Mouse (Mus musculus) liver, embryonic 11.5 days (tissue): ENCODE results near the gene Irf6. TPM values are rescaled to one million over a fixed set of nuclear protein-coding genes. Genes with fewer than 3 reads are reported as not detected.
A peak's percentile ranks its signal among the peaks of the same experiment; 100 is the strongest.

Source experiments
- ATAC-seq: fragments of 200-750 bp; cut with Nextera tagmentation; replicated peaks from 2 replicates; pipeline ENCODE4 v1.8.0; 2017; ENCODE audit warnings: moderate number of reproducible peaks, mild to moderate bottlenecking, moderate TSS enrichment, moderate library complexity; ENCODE audit not compliant: low FRiP score
- DNase-seq: peaks from one replicate; pipeline ENCODE4 v3.0.0-alpha.2; 2017; ENCODE audit warnings: low spot score
- H3K27ac ChIP-seq: fragments of 300-500 bp; sonication (generic); 2 replicates; pipeline ENCODE4 v1.5.1; 2014; ENCODE audit warnings: mild to moderate bottlenecking, low read depth, low read length, control low read depth
- H3K27me3 ChIP-seq: fragments of 300-500 bp; sonication (generic); replicated peaks from 2 replicates; pipeline ENCODE4 v1.6.1; 2014; ENCODE audit warnings: low read length, mixed read lengths; ENCODE audit not compliant: control insufficient read depth, insufficient read depth
- H3K36me3 ChIP-seq: fragments of 300-500 bp; sonication (generic); 2 replicates; pipeline ENCODE4 v1.6.1; 2014; ENCODE audit warnings: mild to moderate bottlenecking, low read length, moderate library complexity, mixed read lengths; ENCODE audit not compliant: control insufficient read depth, insufficient read depth
- H3K4me1 ChIP-seq: fragments of 300-500 bp; sonication (generic); replicated peaks from 2 replicates; pipeline ENCODE4 v1.6.1; 2014; ENCODE audit warnings: low read length, mixed read lengths; ENCODE audit not compliant: control insufficient read depth, insufficient read depth
- H3K4me2 ChIP-seq: fragments of 300-500 bp; sonication (generic); 2 replicates; pipeline ENCODE4 v1.6.1; 2014; ENCODE audit warnings: mild to moderate bottlenecking, control low read depth, moderate library complexity
- H3K4me3 ChIP-seq: fragments of 300-500 bp; sonication (generic); 2 replicates; pipeline ENCODE4 v1.5.1; 2014; ENCODE audit warnings: low read depth, low read length, control low read depth
- H3K9ac ChIP-seq: fragments of 300-500 bp; sonication (generic); 2 replicates; pipeline ENCODE4 v1.6.1; 2014; ENCODE audit warnings: low read depth, low read length, control low read depth
- H3K9me3 ChIP-seq: fragments of 300-500 bp; sonication (generic); 2 replicates; pipeline ENCODE4 v1.6.1; 2016; ENCODE audit warnings: low read length, inconsistent platforms, mixed read lengths; ENCODE audit not compliant: control insufficient read depth
- WGBS: fragments of 180-500 bp; shearing (Covaris S2); extraction: QIAGEN DNeasy Blood & Tissue Kit; methylation state at CpG from one replicate; pipeline ENCODE4 v1.1.7; 2014; 5-methylcytosine and 5-hydroxymethylcytosine counted together
- polyA plus RNA-seq: library from polyadenylated mRNA; unstranded; fragments of >200 nt; fragmentation: Nextera tagmentation; extraction: Ambion mirVana; gene quantifications from 2 replicates; pipeline ENCODE4 v1.2.1, GENCODE M21; 2014

The Irf6 gene
- polyA plus RNA-seq = 4.1 and 5.2 TPM in 2 replicates

- ATAC-seq (peak; percentile 81), DNase-seq (peak; percentile 58)
- Histone ChIP-seq H3K27me3 (peaks cover 36% of the 10 kb centered on the region), H3K4me3 (peak within 1 kb of the TSS; percentile 39), H3K36me3 (no peaks in the 10 kb centered on the region), H3K4me1 (peaks cover 11% of the 10 kb centered on the region), H3K27ac (no peak within 1 kb of the TSS), H3K4me2 (peak within 1 kb of the TSS; percentile 62), H3K9ac (no peak within 1 kb of the TSS; the same call in 1 of the 2 replicates), H3K9me3 (no peaks in the 10 kb centered on the region)
- 2% methylated on average over 30 of the region's 30 CpGs for WGBS
Observed at GRCm38 (mm10) chr1:193152872-193153271, at the start of gene Irf6. TSS of gene Irf6 (plus strand) at chr1:193153111.

DNA sequence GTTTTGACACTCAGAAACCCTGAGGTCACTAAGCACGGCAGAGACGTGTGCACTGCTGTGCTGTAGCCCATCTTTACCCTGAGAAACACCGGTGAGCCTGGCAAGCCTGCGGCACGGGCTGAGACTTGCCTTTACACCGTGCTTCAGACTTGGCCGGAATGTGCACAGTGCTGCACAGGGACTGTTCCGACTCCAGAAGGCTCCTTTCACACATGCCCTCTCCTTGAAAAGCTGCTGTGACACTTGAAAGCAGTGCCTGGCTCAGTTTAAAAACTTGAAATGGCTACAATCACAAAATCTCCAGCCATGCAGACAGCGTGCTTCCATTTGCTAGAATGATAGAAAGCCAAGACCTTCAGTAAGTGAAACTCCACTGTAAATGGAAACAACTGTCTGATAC lies 40.8 kb upstream of the Irf6 start:
- DNase-seq (no peak), ATAC-seq (no peak)
- Histone ChIP-seq H3K27ac (no peak overlapping the region), H3K9ac (no peak overlapping the region), H3K4me3 (no peak overlapping the region), H3K4me2 (no peak overlapping the region), H3K9me3 (no peaks in the 10 kb centered on the region), H3K36me3 (peaks cover 54% of the 10 kb centered on the region), H3K4me1 (no peaks in the 10 kb centered on the region), H3K27me3 (no peaks in the 10 kb centered on the region)
- WGBS = 93% methylated on average over 9 of the region's 9 CpGs

- no peaks in the 10 kb centered on the region for H3K9me3 ChIP-seq
- no peaks in the 10 kb centered on the region for H3K4me1 ChIP-seq
- no peak overlapping the region for H3K27ac ChIP-seq
- ATAC-seq = no peak
- no peak overlapping the region for H3K4me2 ChIP-seq
- H3K9ac ChIP-seq = no peak overlapping the region
- H3K27me3 ChIP-seq = no peaks in the 10 kb centered on the region
- H3K4me3 ChIP-seq = no peak overlapping the region
- 85% methylated on average over 7 of the region's 7 CpGs for WGBS
- H3K36me3 ChIP-seq = peaks cover 66% of the 10 kb centered on the region
- DNase-seq = no peak
Observed at GRCm38 (mm10) chr1:193122793-193123192, 30.1 kb upstream of the Irf6 start.

GRCm38 (mm10) chr1:193123290-193123689 lies 29.6 kb upstream of the Irf6 start:
- no peak for ATAC-seq
- H3K4me2 ChIP-seq = no peak overlapping the region
- 94% methylated on average over 6 of the region's 6 CpGs for WGBS

DNA sequence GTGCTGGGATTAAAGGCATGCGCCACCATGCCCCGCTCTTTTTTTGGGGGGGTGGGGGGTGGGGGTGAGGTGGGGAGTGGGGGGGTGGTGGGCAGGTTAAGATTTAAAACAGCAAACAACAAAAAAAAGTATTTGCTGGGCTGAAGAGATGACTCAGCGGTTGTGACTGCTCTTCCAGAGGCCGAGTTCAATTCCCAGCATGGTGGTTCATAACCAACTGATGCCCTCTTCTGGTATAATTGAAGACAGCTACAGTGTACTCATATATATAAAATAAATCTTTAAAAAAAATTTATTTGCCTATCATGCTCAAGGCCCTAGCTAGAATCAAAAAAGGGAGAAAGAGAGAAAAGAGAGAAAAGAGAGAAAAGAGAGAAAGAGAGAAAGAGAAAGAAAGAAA lies 27.1 kb upstream of the Irf6 start:
- Histone ChIP-seq H3K9ac (no peak overlapping the region), H3K4me2 (no peak overlapping the region), H3K27ac (no peak overlapping the region), H3K27me3 (no peaks in the 10 kb centered on the region), H3K4me1 (peaks cover 6% of the 10 kb centered on the region), H3K4me3 (no peak overlapping the region), H3K36me3 (peaks cover 42% of the 10 kb centered on the region), H3K9me3 (no peaks in the 10 kb centered on the region)
- DNase-seq = no peak
- ATAC-seq = no peak
- WGBS = 76% methylated on average over 4 of the region's 4 CpGs

More at GRCm38 (mm10) chr1:193123290-193123689, 29.6 kb upstream of the Irf6 start:
- H3K36me3 ChIP-seq = peaks cover 62% of the 10 kb centered on the region
- H3K27me3 ChIP-seq = no peaks in the 10 kb centered on the region
- no peak overlapping the region for H3K27ac ChIP-seq
- H3K9ac ChIP-seq = no peak overlapping the region
- no peaks in the 10 kb centered on the region; the same call in 1 of the 2 replicates for H3K4me1 ChIP-seq
- no peak overlapping the region for H3K4me3 ChIP-seq
- DNase-seq = no peak
- no peaks in the 10 kb centered on the region for H3K9me3 ChIP-seq

GRCm38 (mm10) chr1:193128055-193128454 lies 24.9 kb upstream of the Irf6 start:
- Histone ChIP-seq H3K9ac (no peak overlapping the region), H3K4me3 (no peak overlapping the region), H3K27ac (no peak overlapping the region), H3K4me1 (peaks cover 6% of the 10 kb centered on the region), H3K36me3 (peaks cover 22% of the 10 kb centered on the region), H3K27me3 (no peaks in the 10 kb centered on the region), H3K4me2 (no peak overlapping the region), H3K9me3 (no peaks in the 10 kb centered on the region)
- no peak for DNase-seq
- ATAC-seq = no peak
- WGBS = 91% methylated on average over 6 of the region's 6 CpGs

- Histone ChIP-seq H3K4me3 (peak overlapping the region; percentile 99), H3K4me2 (peak overlapping the region; percentile 72), H3K27ac (no peak overlapping the region; the same call in 1 of the 2 replicates), H3K4me1 (peaks cover 6% of the 10 kb centered on the region), H3K36me3 (peaks cover 11% of the 10 kb centered on the region; the same call in 1 of the 2 replicates), H3K27me3 (no peaks in the 10 kb centered on the region), H3K9ac (peak overlapping the region; percentile 85), H3K9me3 (no peaks in the 10 kb centered on the region)
- DNase-seq (no peak), ATAC-seq (no peak)
- WGBS = 17% methylated on average over 5 of the region's 5 CpGs
Observed at GRCm38 (mm10) chr1:193129321-193129720, 23.6 kb upstream of the Irf6 start.

DNA sequence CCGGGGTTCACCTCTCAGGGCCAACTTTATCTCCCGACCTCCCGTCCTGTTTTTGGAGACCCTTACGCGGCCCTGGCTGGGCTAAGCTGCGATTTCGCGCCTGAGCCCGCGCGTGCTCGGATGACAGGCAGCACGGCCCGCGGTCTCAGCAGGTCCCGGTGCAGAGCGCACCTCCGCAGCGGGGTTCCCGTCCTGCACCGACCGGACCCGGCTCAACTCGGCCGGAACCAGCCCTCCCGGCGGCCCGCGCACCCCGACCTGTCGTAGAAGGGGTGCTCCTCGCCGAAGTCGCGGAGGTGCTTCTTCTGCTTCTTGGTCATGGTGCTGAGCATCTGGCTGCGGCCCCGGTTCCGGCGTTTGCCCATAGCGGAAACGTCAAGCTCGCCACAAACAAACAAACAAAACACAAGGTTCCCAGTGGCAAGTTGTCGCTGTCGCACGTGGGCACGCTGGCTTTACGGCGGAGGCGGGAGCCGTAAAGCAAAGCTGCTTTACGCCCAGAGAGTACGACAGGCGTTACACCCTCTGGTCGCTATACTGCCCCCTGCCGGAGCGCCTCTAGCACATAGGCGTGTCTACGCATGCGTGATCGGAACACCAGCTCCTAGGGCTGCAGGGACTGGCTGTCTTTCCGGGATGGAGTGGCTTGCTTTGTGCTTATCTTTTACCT lies 23.0 kb upstream of the Irf6 start, which contains the start of gene Diexf:
Diexf (minus strand) TSS at position 487 of the 670 bp plus-strand sequence.
- Histone ChIP-seq H3K4me3 (peak within 1 kb of the TSS; percentile 99), H3K9me3 (no peaks in the 10 kb centered on the region), H3K27me3 (no peaks in the 10 kb centered on the region), H3K27ac (peak within 1 kb of the TSS; percentile 49), H3K4me1 (peaks cover 6% of the 10 kb centered on the region), H3K9ac (peak within 1 kb of the TSS; percentile 85), H3K4me2 (peak within 1 kb of the TSS; percentile 72), H3K36me3 (peaks cover 11% of the 10 kb centered on the region; the same call in 1 of the 2 replicates)
- under 1% methylated on average over 61 of the region's 61 CpGs for WGBS
- peak; percentile 96 for DNase-seq
- ATAC-seq = peak; percentile 92

GRCm38 (mm10) chr1:193130456-193130825 lies 22.5 kb upstream of the Irf6 start:
- H3K36me3 ChIP-seq = peaks cover 11% of the 10 kb centered on the region; the same call in 1 of the 2 replicates
- peak overlapping the region; percentile 69 for H3K4me2 ChIP-seq
- WGBS = 31% methylated on average over 11 of the region's 11 CpGs
- no peaks in the 10 kb centered on the region for H3K27me3 ChIP-seq
- H3K27ac ChIP-seq = no peak overlapping the region
- ATAC-seq (peak; percentile 35), DNase-seq (no peak)
- H3K4me1 ChIP-seq = peaks cover 6% of the 10 kb centered on the region
- H3K4me3 ChIP-seq = peak overlapping the region; percentile 99
- peak overlapping the region; percentile 63 for H3K9ac ChIP-seq
- H3K9me3 ChIP-seq = no peaks in the 10 kb centered on the region
